Mouse (Mus musculus) lung, embryonic 15.5 days (tissue): ENCODE measurements around the gene Krt7. TPM values are rescaled to one million over a fixed set of nuclear protein-coding genes. Genes with fewer than 3 reads are reported as not detected.
A peak's percentile ranks its signal among the peaks of the same experiment; 100 is the strongest.

ENCODE experiments used
- ATAC-seq: fragments of 200-750 bp; cut with Nextera tagmentation; 2 replicates; pipeline ENCODE4 v1.8.0; 2017; ENCODE audit warnings: moderate number of reproducible peaks, borderline replicate concordance; ENCODE audit not compliant: low FRiP score, low TSS enrichment; ENCODE audit errors: extremely low read depth
- H3K27ac ChIP-seq: fragments of 300-500 bp; sonication (generic); 2 replicates; pipeline ENCODE4 v1.5.1; 2015; ENCODE audit warnings: moderate library complexity, mild to moderate bottlenecking, inconsistent platforms
- H3K27me3 ChIP-seq: fragments of 300-500 bp; sonication (generic); 2 replicates; pipeline ENCODE4 v1.6.1; 2015; ENCODE audit warnings: inconsistent platforms
- H3K36me3 ChIP-seq: fragments of 300-500 bp; sonication (generic); 2 replicates; pipeline ENCODE4 v1.6.1; 2015; ENCODE audit warnings: inconsistent platforms
- H3K4me1 ChIP-seq: fragments of 300-500 bp; sonication (generic); 2 replicates; pipeline ENCODE4 v1.6.1; 2015; ENCODE audit warnings: inconsistent platforms
- H3K4me2 ChIP-seq: fragments of 300-500 bp; sonication (generic); 2 replicates; pipeline ENCODE4 v1.6.1; 2015; ENCODE audit warnings: inconsistent platforms, mild to moderate bottlenecking, moderate library complexity
- H3K4me3 ChIP-seq: fragments of 300-500 bp; sonication (generic); 2 replicates; pipeline ENCODE4 v1.5.1; 2015; ENCODE audit warnings: mild to moderate bottlenecking, inconsistent platforms
- H3K9ac ChIP-seq: fragments of 300-500 bp; sonication (generic); 2 replicates; pipeline ENCODE4 v1.6.1; 2015; ENCODE audit warnings: inconsistent platforms
- H3K9me3 ChIP-seq: fragments of 300-500 bp; sonication (generic); 2 replicates; pipeline ENCODE4 v1.6.1; 2016; ENCODE audit warnings: inconsistent platforms
- WGBS: fragments of 180-500 bp; shearing (Covaris S2); methylation state at CpG from one replicate; pipeline ENCODE4 v1.1.7; 2015; 5-methylcytosine and 5-hydroxymethylcytosine counted together
- polyA plus RNA-seq: library from polyadenylated mRNA; unstranded; fragments of >200 nt; fragmentation: Nextera tagmentation; extraction: Ambion mirVana; gene quantifications from 2 replicates; pipeline ENCODE4 v1.2.1, GENCODE M21; 2015

Gene Krt7
- polyA plus RNA-seq, 1 experiment from 2014 or later, result 158 TPM

DNA sequence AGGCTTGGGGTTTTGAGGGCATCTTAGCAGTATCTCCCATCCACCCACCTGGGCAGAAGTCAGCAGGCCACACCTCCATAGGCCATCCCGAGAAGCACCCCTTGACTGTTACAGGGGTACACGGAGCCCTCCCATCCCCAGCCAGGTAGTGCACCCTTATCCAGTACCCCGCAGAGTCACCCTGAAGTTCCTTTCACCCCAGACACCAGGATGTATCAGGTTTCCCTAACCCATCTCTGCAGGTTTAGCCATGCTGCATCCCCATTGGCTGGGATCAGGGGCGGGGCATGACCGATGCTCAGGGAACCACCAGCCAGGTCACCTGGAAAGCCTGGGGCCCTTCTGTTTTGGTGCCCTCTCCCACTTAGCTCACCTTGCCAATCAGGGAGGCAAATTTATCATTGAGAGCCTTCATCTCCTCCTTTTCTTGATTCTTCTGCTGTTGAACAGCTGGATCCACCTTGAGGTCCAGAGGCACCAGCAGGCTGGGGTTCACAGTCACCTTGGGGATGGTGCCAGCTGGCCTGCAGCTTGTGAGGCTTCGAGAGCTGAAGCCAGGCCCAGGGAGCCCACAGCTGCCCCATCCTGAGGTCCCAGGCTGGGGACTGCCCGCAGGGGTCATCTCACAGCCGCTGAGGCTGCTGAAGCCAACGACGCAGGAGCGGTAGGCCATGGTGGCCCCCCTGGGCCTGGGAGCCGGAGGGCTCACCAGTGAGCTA, 41.3 kb upstream of the Krt7 start:
- H3K27ac ChIP-seq, result peak overlapping the region; percentile 91
- peak overlapping the region; percentile 35 for H3K4me2 ChIP-seq
- no peaks in the 10 kb centered on the region for H3K36me3 ChIP-seq
- H3K9me3 ChIP-seq, result no peaks in the 10 kb centered on the region
- WGBS, result 36% methylated on average over 12 of the region's 12 CpGs
- peaks cover 79% of the 10 kb centered on the region for H3K4me1 ChIP-seq
- H3K27me3 ChIP-seq, result no peaks in the 10 kb centered on the region
- no peak overlapping the region for H3K9ac ChIP-seq
- H3K4me3 ChIP-seq, result no peak overlapping the region
- ATAC-seq, result 0 out of 2 replicates have a peak, but pooled peaks have one; percentile 4

DNA sequence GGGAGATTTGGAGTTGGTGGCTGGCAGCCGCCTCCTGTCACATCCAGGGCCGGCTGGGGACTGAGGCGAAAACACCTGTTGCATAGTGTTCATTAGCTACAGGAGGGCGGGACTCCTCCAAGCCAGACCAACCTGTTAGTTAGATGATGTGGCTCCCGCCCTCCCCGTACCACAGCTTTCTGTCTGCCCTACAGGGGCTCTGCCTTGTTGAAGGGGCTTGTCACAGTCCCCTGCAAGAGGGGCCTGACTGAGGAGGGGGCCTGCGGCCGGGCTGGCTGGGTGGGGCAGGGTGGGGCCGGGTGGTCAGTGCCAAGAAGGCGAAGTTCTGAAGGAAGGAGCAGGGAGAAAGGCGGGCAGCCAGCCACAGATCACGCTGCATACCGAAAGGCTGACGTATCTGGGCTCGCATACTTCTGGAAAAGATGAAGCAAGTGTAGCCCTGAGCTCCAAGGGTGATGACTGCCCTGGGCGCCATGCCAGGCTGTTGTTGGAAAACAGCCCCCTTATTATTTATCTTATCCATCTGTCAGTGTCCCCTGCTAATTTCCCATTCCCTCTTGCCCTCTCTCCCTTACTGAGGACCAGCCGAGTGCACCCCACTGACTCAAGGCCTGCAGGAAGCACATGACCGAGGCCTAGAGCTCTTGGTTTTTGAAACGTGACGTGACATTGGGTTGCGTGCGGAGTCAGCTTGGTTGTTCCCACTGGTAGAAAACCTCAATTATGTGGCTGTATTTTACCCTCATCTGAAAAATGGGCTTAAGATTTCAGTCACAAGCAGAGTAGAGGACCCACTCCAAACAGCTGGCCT, 40.5 kb upstream of the Krt7 start, which contains the start of gene Krt80:
Gene Krt80, minus strand, starts transcription at position 62 of the 811 bp plus-strand sequence.
- Histone ChIP-seq H3K9ac (no peak within 1 kb of the TSS), H3K27me3 (no peaks in the 10 kb centered on the region), H3K4me2 (peak within 1 kb of the TSS; percentile 35), H3K27ac (peak within 1 kb of the TSS; percentile 91), H3K9me3 (no peaks in the 10 kb centered on the region), H3K36me3 (no peaks in the 10 kb centered on the region), H3K4me1 (peaks cover 79% of the 10 kb centered on the region), H3K4me3 (no peak within 1 kb of the TSS)
- 24% methylated on average over 22 of the region's 22 CpGs for WGBS
- peak; percentile 87 for ATAC-seq

DNA sequence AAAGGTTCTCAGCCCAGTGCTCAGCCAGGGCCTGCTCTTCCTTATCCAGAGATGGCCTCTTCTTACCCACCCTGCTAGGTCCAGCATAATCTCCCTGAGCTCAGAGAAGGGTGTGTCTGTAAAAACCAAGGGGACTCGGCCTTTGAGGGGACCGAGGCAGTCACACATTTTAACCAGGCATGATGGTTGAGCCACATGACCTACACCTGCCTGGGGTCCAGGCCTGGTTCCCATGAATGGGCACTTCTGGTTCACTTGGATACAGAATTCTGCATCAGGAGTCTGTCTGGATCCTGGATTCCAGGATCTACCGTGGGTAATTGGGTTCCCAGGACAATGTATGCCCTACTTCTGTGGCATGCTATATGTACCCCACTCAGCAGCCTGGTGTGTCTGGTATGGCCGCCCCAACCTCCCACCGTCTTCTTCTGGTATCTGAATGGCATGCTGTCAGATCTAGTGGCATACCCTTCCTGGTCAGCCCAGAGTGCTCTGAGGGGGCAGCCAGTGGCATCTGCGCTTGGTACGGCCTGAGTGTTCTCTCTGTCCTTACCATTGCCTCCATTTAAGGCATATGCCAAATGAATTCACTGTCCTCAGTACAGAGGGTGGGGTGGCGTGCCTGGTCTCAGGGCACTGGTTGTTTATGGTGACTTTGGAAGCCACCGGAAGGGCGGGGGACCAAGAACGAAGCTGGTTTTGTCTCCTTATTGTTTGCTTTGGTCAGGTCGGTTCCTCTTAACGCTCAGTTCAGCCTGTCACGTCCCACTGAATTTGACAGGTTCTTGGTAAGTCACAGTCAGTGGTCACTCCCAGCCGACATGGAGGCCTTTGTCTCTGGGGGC, 39.5 kb upstream of the Krt7 start:
- WGBS, result 77% methylated on average over 15 of the region's 15 CpGs
- no peak overlapping the region for H3K4me3 ChIP-seq
- peaks cover 69% of the 10 kb centered on the region for H3K4me1 ChIP-seq
- H3K27ac ChIP-seq, result peak overlapping the region; percentile 91
- no peaks in the 10 kb centered on the region for H3K9me3 ChIP-seq
- no peaks in the 10 kb centered on the region for H3K27me3 ChIP-seq
- no peak overlapping the region for H3K9ac ChIP-seq
- H3K4me2 ChIP-seq, result no peak overlapping the region
- no peaks in the 10 kb centered on the region for H3K36me3 ChIP-seq
- no peak for ATAC-seq

DNA sequence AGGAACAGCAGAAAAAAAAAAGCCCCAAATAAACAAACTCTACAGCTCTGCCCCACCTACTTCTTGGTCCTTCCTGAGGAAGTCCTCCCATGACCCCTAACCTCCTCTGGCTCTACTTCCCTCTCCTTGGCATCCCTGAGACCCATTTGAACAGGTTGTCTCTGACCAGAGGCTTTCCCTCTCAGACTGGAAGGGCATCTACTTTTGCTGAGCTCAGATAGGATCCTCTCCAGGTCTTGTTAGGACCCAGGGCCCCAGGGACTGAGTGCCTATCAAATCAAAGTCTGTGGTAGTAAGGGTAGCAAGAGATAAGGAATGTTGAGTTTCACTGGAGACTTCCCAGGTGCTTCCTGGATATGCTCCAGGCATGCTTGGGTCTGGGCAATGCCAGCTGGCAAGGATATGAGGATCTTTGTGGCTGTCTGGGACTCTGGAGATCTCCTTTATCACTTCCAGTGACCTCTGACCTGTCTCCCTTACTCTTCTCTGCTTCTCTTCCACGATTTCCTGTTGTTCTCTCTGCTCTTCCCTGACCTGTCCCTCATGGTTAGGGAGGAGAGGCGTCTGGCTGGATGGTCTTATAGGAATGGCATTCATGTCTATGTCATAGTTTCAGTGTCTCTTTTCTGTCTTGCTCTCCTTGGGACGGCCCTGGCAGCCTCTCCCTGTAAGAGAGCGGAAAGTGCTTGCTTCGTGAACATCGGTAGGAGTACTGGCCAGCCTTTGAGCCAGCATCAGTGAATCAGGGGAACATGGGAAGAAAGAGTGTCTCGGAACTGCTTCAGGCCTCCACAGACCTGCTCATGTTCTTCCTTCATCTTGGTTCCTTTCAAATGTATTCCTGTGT, 38.5 kb upstream of the Krt7 start:
- 61% methylated on average over 7 of the region's 7 CpGs for WGBS
- Histone ChIP-seq H3K36me3 (no peaks in the 10 kb centered on the region), H3K4me2 (no peak overlapping the region), H3K4me1 (peaks cover 61% of the 10 kb centered on the region), H3K27ac (peak overlapping the region; percentile 35), H3K4me3 (no peak overlapping the region), H3K9ac (no peak overlapping the region), H3K27me3 (no peaks in the 10 kb centered on the region), H3K9me3 (no peaks in the 10 kb centered on the region)
- ATAC-seq, result no peak

DNA sequence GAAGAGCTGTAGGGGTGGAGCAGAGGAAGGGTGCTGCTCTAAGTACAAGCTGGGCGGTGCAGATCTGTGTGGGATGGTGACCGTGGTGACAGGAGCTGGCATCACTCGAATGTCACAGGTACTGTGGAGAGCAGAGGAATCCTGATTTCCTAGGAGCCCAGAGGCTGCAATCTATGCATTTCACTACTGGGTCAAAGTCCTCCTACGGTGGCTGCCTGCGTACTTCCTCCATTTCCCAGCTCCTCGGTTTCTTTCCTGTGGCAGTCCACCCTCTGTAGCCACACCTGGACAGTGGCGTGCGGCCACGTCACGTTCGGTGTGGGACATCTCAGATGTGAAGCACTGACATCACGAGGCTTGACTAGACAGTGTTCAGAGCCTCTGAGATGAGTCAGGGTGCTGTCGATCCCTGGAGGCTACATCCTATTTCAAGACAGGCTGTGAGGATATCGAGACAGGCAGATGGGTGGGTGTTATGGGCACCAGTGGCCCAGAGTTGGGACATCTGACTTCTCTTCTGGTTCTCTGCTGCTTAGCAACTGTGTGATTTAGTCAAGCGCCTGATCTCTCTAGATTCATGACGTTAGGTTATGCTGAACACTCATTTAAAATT, 37.5 kb upstream of the Krt7 start:
- no peak overlapping the region for H3K4me2 ChIP-seq

DNA sequence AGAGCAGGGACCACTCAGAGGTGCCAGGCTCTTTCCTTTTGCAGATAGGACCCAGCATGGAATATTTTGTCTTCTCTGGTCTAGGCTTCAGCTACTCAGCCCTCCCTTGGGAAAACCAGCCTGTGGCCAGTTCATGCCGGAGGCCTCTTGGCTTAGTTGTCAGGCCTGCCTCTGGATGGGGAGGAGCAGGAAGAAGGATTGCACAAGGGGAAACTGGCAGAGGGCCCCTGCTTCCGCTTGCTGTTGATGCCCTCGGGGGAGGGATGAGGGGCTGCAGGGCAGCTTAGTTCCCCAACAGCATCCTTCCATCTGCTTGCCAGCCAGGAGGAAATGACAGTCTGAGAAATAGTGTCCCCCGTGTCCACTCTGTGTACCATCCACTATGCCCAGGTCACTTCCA, 36.0 kb upstream of the Krt7 start:
- peak overlapping the region; percentile 51 for H3K27ac ChIP-seq
- H3K36me3 ChIP-seq, result no peaks in the 10 kb centered on the region
- peaks cover 41% of the 10 kb centered on the region for H3K4me1 ChIP-seq
- H3K4me2 ChIP-seq, result no peak overlapping the region
- ATAC-seq, result no peak
- WGBS, result 34% methylated on average over 4 of the region's 4 CpGs
- H3K27me3 ChIP-seq, result no peaks in the 10 kb centered on the region
- H3K9me3 ChIP-seq, result no peaks in the 10 kb centered on the region
- no peak overlapping the region for H3K9ac ChIP-seq
- H3K4me3 ChIP-seq, result no peak overlapping the region

More for the DNA sequence above, 37.5 kb upstream of the Krt7 start:
- 79% methylated on average over 16 of the region's 16 CpGs for WGBS
- Histone ChIP-seq H3K9ac (no peak overlapping the region), H3K36me3 (no peaks in the 10 kb centered on the region), H3K27me3 (no peaks in the 10 kb centered on the region), H3K4me1 (peaks cover 53% of the 10 kb centered on the region), H3K27ac (no peak overlapping the region), H3K4me3 (no peak overlapping the region), H3K9me3 (no peaks in the 10 kb centered on the region)
- no peak for ATAC-seq

DNA sequence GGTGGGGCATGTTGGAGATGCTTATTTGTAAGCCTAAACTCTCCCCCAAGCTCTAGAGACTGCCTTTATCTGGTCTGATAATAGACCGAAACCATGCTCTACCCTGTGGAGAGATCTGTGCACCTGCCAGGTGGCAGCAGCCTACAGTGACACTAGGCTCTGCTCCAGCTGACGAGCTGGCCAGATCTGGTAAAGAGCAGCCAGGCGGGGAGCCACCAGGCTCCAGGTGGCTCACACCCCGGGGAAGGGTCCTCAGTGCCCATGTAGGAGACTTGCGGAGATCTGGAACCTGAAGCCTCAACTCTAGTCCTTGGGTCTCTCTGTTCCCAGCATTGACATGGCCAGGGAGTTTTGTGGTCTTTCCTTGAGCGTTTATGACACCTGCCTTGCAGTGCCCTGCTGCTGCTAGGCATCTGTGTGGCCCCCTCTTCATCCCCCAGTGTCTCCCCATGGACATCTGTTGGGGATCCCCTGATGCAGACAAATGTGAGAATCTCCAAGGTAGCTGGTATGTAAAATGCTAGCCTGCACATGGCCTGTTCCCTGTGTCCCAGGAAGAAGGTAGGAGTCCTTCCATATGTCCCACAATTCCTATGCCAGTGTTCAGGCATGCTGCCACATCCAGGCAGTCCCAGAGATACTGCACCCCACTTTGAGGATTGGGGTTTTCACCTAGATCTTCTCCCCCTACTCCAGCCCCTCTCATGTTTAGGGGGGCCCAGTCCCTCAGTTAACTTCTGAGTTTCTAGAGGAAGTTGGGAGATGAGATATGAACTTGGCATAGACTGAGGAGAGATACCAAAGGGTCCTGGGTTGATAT, 34.7 kb upstream of the Krt7 start:
- WGBS, result 80% methylated on average over 6 of the region's 6 CpGs
- Histone ChIP-seq H3K9ac (no peak overlapping the region), H3K36me3 (no peaks in the 10 kb centered on the region), H3K4me2 (no peak overlapping the region), H3K27ac (no peak overlapping the region), H3K4me3 (no peak overlapping the region), H3K9me3 (no peaks in the 10 kb centered on the region), H3K4me1 (peaks cover 29% of the 10 kb centered on the region), H3K27me3 (no peaks in the 10 kb centered on the region)
- ATAC-seq, result no peak

DNA sequence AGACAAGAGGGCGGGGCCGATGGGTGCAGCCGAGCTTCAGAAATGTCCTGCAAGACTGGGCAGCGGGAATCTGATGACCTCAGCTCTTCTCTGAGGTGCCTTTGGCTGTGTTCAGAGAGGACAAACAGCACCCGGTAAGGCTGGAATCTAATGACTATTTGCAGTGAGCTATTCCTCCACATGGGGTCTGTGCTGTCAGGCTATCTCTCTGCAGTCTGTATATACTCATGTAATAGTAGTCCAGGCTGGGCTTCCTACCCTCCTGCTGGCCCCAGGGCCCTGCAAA, 34.1 kb upstream of the Krt7 start:
- Histone ChIP-seq H3K4me3 (no peak overlapping the region), H3K36me3 (no peaks in the 10 kb centered on the region), H3K4me2 (no peak overlapping the region), H3K27me3 (no peaks in the 10 kb centered on the region), H3K27ac (no peak overlapping the region), H3K9me3 (no peaks in the 10 kb centered on the region), H3K4me1 (peaks cover 31% of the 10 kb centered on the region), H3K9ac (no peak overlapping the region)
- 61% methylated on average over 5 of the region's 5 CpGs for WGBS
- no peak for ATAC-seq

DNA sequence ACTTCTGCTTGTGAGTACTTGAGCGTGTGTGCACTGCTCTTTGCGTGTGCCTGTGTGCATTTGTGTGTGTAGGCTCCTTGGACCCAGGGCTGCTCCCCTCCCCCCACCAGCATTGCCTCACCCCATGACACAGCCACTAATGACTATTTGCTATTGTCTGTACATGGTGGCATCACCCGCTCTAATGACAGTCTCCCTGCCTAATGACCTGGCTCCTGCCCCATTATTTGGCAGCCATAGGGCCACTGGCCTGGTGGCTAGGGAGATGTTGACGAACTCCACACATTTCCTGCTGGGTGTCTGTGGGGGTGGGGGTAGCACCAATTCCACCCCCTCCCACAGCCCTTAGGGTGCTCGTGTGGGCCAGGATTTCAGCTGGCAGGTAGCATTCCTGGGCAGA, 32.2 kb upstream of the Krt7 start:
- WGBS, result 84% methylated on average over 5 of the region's 5 CpGs
- H3K9ac ChIP-seq, result no peak overlapping the region
- H3K4me3 ChIP-seq, result no peak overlapping the region
- peaks cover 20% of the 10 kb centered on the region for H3K4me1 ChIP-seq
- no peak for ATAC-seq
- H3K27ac ChIP-seq, result no peak overlapping the region
- no peak overlapping the region for H3K4me2 ChIP-seq
- no peaks in the 10 kb centered on the region for H3K9me3 ChIP-seq
- H3K36me3 ChIP-seq, result no peaks in the 10 kb centered on the region
- H3K27me3 ChIP-seq, result no peaks in the 10 kb centered on the region

DNA sequence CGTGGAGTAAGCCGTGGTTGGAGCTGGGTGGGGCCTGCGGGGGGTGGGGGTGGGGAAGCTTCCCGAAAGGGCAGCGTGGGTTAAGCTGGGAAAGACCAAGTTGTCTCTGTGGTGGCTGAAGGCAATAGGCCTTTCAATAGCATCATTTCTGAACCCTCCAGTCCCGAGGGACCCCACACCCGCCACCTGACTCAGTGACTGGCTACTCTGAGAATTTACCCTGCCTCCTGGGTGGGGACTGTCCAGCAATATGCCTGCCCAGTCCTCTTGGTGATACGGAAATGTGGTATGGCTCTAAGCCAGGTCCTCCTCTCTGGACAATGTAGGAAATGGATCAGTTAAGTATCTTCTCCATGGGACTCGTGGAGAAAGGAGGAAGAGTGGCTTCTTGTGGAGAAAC, 29.1 kb upstream of the Krt7 start:
- no peak overlapping the region for H3K4me3 ChIP-seq
- no peak overlapping the region for H3K9ac ChIP-seq
- 31% methylated on average over 9 of the region's 9 CpGs for WGBS
- H3K27me3 ChIP-seq, result no peaks in the 10 kb centered on the region
- no peaks in the 10 kb centered on the region for H3K9me3 ChIP-seq
- no peak for ATAC-seq
- no peak overlapping the region for H3K4me2 ChIP-seq
- peaks cover 8% of the 10 kb centered on the region for H3K4me1 ChIP-seq
- H3K27ac ChIP-seq, result no peak overlapping the region
- no peaks in the 10 kb centered on the region for H3K36me3 ChIP-seq
